ENCODE assay signal across 10 mouse cellular contexts in genomic region chr2:146256321-146256875, GRCm38 (mm10). TPM values are rescaled to one million over a fixed set of nuclear protein-coding genes. Genes with fewer than 3 reads are reported as not detected.
A peak's percentile ranks its signal among the peaks of the same experiment; 100 is the strongest.
DNase-seq lines count a peak whose midpoint lies in the region; ATAC-seq and TF ChIP-seq lines count a peak whose summit lies in the region.
"Had no signal": no experiment of that assay in that cellular context is flagged by ENCODE, and none has a peak within 500 bp of the region (broad histone marks: within the 10 kb centered on the region; RNA-seq: fewer than 3 reads in every experiment).

No protein-coding gene starts in this region.

- 44% methylated on average over 3 of the region's 3 CpGs for WGBS in midbrain, embryonic 13.5 days
- WGBS in thymus, adult 2 months, result 84% methylated on average over 3 of the region's 3 CpGs

- peak overlapping the region; percentile 40 for H3K27ac ChIP-seq in midbrain, embryonic 13.5 days
- no peak overlapping the region for H3K27ac ChIP-seq in thymus, adult 2 months (ENCODE audit: control insufficient read depth, insufficient read depth, low read length)
- H3K27ac ChIP-seq: embryonic facial prominence, embryonic 12.5 days had no signal

- H3K4me2 ChIP-seq in midbrain, embryonic 13.5 days (replicated peaks), result no peak overlapping the region
- H3K4me2 ChIP-seq: embryonic facial prominence, embryonic 12.5 days had no signal

- no peak overlapping the region for H3K9ac ChIP-seq in midbrain, embryonic 13.5 days (replicated peaks)
- H3K9ac ChIP-seq: embryonic facial prominence, embryonic 12.5 days had no signal

- H3K36me3 ChIP-seq in midbrain, embryonic 13.5 days, result no peaks in the 10 kb centered on the region
- H3K36me3 ChIP-seq in thymus, adult 2 months (ENCODE audit: control insufficient read depth, insufficient read depth, low read length), result no peaks in the 10 kb centered on the region
- H3K36me3 ChIP-seq: embryonic facial prominence, embryonic 12.5 days had no signal

- peak; percentile 82 to 85 for DNase-seq in cerebellum, postnatal 14 days
- DNase-seq in cerebellum, adult 11 months, result no peak
- peak; percentile 38 to 56 for DNase-seq in layer of hippocampus, postnatal 10 days (ENCODE audit: low spot score in 2 of 2)
- no peak for DNase-seq in layer of hippocampus, postnatal 25 days (ENCODE audit: extremely low spot score in 1 of 2, low spot score in 1 of 2)
- DNase-seq in adrenal gland, postnatal 36 days, result peak; percentile 33 to 39
- no peak for DNase-seq in thymus, postnatal 25 days
- DNase-seq in thymus, adult 2 months, result no peak

- no peak for TF ChIP-seq POLR2A in thymus, adult 2 months (IDR thresholded peaks at IDR 0.05; ENCODE audit: control insufficient read depth, extremely low read depth, insufficient read depth, low read length, poor library complexity)

- H3K4me1 ChIP-seq in midbrain, embryonic 13.5 days (replicated peaks), result peaks cover 52% of the 10 kb centered on the region
- no peaks in the 10 kb centered on the region for H3K4me1 ChIP-seq in thymus, adult 2 months (replicated peaks; ENCODE audit: control insufficient read depth, insufficient read depth, low read length)

- 0 out of 2 replicates have a peak, but pooled peaks cover 3% of the 10 kb centered on the region for H3K27me3 ChIP-seq in midbrain, embryonic 13.5 days
- no peaks in the 10 kb centered on the region for H3K27me3 ChIP-seq in thymus, adult 2 months (ENCODE audit: control insufficient read depth, insufficient read depth, low read length)
- H3K27me3 ChIP-seq: embryonic facial prominence, embryonic 12.5 days; megakaryocyte, embryonic 14.5 days had no signal

- no peak for TF ChIP-seq CTCF in thymus, adult 2 months (IDR thresholded peaks at IDR 0.05; ENCODE audit: borderline replicate concordance, control insufficient read depth, extremely low read depth, insufficient read depth, low read length, poor library complexity)

- H3K9me3 ChIP-seq in midbrain, embryonic 13.5 days, result no peaks in the 10 kb centered on the region
- H3K9me3 ChIP-seq: embryonic facial prominence, embryonic 12.5 days; megakaryocyte, embryonic 14.5 days had no signal

- H3K4me3 ChIP-seq in midbrain, embryonic 13.5 days (replicated peaks), result no peak overlapping the region
- no peak overlapping the region for H3K4me3 ChIP-seq in thymus, adult 2 months (ENCODE audit: control insufficient read depth, insufficient read depth, low read length)
- H3K4me3 ChIP-seq: embryonic facial prominence, embryonic 12.5 days; megakaryocyte, embryonic 14.5 days had no signal

- peak; percentile 43; the same call in 1 of the 2 replicates for ATAC-seq in midbrain, embryonic 13.5 days

RNA-seq across cellular contexts. Expression of gene Insm1, which starts 34.7 kb away (rescaled TPM):
- 10 to 100 TPM in 1 of 2 experiments, 1 to 10 TPM in 1; 9.7 to 10.4 TPM for total RNA-seq in layer of hippocampus, postnatal 10 days (2021)
- 1 to 10 TPM; 7.5 to 8.6 TPM for total RNA-seq in layer of hippocampus, postnatal 25 days (2021)
- total RNA-seq in adrenal gland, postnatal 36 days (2021), result 1 to 10 TPM; 2.9 to 6.4 TPM
- polyA plus RNA-seq in midbrain, embryonic 13.5 days (2015; fragmentation: Nextera tagmentation; extraction: Ambion mirVana), result 7.1 and 8.9 TPM in 2 replicates
- polyA plus RNA-seq in thymus, adult 2 months (2012; rRNA removed), result 9.9 and 14.5 TPM in 2 replicates

Comparison
In these comparisons a context has a peak if more than half of its experiments do, and no peak if none do; other contexts are left out.
1. DNase-seq: peak in cerebellum, postnatal 14 days (2 of 2), layer of hippocampus, postnatal 10 days (2 of 2) and adrenal gland, postnatal 36 days (2 of 2); none in cerebellum, adult 11 months (single experiment), layer of hippocampus, postnatal 25 days (0 of 2), thymus, postnatal 25 days (single experiment) and thymus, adult 2 months (single experiment).